Mouse (Mus musculus) spleen, adult 2 months (tissue): ENCODE data around the gene Dclk1.

Experiments
- CTCF ChIP-seq: fragments of 200-500 bp; IDR thresholded peaks from 2 replicates; pipeline ENCODE4 v1.5.1; 2011; ENCODE audit warnings: mild to moderate bottlenecking, inconsistent platforms; ENCODE audit not compliant: insufficient read depth, insufficient read length, insufficient replicate concordance; ENCODE audit errors: extremely low read depth
- POLR2A ChIP-seq: fragments of 200-500 bp; IDR thresholded peaks from 2 replicates; pipeline ENCODE4 v1.6.1; 2011; ENCODE audit warnings: low read depth, low read length, inconsistent platforms

DNA sequence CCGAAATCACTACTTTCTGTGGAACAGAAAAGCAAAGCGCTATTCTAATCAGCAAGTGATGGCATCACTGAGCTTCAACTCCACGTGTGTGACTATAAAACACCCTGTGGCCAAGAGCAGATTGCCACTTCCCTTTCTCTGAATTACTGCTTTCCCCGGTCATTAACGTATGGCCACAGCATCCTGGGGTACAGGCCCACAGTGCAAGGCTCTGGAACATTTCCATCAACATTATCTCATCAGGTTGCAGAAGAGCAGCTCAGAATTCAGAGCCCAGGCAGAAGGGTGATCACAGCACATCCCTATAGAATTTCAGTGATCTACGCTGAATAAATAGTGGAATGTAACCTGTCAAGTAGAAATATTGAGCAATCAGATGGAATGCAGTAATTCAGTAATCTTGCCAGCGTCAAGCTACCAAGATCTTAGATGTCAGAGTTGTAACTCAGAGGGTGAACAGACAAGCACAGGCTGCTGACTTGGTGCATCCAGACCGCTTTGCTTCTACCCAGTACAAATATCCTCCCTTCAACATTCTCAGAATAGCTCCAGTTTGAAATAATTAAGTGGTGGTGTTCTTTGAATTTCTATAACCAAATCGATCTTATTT, 293.5 kb downstream of the Dclk1 start:
- TF ChIP-seq CTCF (no peak), POLR2A (no peak)
